Mouse (Mus musculus) right cerebral cortex, adult 18-20 months (tissue): Measurements from ENCODE around the gene Cdkn1c.

Experiments
- DNase-seq: peaks from one replicate; pipeline ENCODE4 v3.0.0; 2022; ENCODE audit warnings: mixed read lengths

The Cdkn1c gene

DNA sequence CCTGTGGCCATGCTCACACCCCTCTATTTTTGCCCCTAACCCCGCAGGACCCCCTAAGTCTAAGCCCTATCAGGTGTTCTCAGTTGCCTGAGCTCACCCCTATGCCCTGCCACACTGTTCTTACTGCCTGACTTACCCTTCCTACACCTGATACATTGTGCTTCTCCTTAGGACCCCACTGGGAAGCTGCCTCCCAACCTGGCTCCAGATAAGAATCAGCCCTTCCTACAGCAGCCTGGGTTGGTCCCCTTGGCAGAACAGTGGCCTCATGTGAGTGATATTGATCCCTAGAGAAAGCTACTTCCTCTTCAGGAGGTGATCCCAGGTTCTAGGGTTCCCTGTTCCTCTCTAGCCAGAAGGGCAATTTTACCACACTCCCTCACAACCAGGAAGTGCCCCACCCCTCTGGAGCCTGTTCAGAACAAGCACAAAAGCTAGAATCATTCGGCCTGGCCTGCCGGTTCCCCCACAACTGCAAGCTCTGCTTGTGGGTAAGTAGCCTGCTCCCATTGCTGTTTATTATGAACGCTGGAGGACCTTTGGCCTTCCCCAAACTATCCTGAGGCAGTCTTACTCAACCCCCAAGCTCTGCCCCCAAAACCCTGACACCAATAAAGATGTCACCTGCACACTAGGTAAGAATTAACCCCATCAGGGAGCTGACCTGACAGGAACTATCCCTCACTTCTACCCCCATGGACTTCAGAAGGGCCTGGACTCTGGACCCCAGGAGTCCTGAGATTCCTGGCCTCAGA lies 12.7 kb upstream of the Cdkn1c start, which contains the start of gene Slc22a18:
TSS of gene Slc22a18 (plus strand) at position 390 of the 755 bp plus-strand sequence.
- no peak for DNase-seq

DNA sequence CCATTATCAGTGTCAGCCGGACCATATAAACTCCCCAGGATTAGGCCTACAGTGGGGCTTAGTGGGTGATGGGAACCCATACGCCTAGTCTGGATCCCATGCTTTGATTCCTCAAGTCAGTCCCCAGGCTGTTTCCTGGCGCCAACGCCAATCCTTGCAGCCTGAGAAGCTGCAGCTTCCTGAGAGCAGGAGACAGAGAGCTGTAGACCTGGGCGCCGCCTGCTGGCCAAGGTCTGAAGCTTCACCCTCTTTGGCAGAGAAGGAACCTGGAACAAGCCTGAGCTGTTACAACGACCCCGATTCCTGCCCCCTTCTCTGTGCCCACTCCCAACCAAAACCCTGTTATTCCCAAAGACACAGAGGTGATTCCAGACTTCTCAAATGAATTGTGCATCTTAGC lies 9.1 kb upstream of the Cdkn1c start:
- peak; percentile 69 for DNase-seq

DNA sequence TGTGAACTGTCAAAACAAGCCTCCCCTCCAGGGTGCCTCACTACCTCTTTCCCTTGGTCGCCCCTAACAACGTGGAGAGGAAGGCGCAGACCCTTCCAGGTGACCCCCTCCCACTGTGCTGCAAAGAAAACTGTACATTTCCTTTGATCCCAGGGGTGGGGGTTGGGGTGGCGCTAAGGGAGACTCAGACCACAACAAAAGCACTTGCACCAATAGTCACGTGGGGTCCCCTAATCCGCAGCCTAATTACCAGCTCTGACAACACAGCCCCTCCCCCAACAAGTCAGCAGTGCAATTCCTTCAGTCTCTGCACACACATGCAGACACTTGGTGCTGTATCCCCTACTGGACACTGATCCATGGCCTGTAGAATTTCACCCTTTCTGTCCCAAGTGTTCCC lies 6.9 kb upstream of the Cdkn1c start:
- DNase-seq = no peak

DNA sequence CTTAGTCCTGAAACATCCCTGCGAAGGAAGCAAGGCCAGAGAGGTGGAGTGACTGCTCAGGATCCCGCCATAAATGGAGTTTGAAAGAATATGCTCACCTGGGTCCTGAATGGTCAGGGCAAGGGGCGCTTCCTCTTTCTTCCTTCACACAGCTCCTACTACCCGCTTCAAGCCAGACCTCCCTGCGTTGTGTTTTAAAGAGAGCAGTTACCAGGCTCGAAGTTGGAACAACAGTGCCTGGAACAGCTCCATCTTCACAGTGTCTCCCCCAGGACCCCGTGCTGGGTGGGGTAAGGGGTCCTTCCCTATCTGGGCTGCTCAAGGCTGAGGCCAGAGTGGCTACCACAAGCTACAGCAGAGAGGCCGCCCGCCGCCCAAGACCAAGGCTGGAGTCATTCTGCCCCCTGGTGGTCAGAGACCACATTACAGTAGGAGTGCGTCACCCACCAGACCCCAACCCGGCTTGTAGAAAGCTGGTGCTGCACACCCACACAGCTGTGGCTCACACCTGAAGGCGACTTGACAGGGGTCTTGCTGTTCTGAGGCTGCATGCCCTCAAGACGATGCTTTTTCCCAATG lies 5.3 kb upstream of the Cdkn1c start:
- peak; percentile 75 for DNase-seq

DNA sequence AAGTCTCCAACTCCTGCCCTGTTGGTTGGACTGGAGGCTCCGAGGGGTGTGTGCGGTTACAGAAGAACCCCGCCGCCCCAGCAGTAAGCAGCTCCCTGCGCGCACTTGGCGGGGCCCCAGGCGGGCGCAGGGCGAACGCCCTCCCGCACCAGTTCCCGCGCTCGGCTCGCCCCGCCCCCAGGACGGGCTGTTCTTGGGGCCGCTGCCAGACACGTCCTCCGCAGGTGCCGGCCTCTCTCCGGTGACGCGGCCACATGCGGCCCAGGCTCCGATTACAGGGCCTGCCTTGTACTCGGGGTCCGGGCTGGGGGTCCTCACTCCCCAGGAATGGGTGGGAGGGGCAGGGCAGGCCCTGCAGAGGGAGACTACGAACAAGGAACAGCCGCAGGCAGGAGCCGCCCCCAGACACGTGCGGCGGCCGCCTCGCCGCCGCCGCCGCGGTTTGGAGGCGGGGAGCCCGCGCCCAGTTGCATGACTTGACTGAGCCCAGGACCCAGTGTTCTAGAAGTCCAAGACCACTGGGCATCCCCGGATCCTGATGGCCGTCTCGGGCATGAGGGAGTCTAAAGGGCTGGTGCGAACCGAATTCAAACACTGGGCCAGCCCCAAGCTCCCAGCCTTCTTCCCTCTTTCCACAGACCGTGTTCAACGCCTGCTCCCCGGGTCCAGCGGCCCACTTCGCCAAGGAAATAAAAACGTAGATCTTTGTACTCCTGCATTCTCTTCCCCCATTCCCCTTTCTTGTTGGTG lies 4.1 kb upstream of the Cdkn1c start:
- DNase-seq = peak; percentile 26

DNA sequence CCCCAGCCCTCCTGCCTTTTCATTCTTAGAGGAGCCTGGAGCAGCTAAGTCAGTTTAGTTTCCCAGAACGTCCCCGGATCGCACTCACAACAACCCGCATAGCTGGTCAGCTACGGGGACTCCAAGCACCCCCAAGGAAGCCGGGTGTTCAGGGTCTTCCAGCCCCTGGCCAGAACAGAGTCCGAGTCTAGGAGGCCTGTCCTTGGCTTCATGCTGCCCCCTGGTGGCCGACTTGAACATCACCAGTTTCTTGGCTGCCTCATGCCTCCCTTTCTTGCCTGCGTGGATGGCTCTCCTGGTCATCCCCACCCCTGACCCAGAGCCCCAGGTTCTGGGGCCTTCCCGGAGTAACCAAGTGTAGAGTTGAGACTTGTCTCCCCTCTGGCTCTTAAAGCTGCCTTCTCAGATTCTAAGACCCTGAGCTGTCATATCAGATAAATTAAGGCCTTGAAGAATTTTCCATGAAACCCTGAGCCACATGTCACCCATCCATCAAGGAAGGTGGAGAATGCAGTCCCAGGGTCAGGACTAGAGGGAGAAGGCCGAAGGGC lies 3.1 kb upstream of the Cdkn1c start:
- peak; percentile 66 for DNase-seq

DNA sequence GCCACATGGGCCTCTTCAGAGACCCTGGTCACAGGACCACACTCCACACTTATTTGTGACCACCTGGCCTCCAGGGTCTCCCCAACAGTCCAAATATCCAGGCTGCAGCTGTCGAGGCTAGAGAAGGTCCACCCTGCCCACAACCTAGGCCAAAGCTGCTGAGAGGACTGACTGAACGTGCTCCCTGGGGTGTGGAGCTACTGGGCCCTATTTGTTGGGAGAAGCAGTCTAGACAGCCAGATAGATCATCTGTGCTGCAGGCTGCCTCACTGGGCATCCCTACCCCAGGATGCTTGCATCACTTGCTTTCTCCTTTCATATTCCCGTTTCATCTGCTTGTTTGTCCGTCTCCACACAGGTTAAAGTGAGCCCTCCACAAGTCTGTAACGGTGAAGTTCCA lies 1.7 kb upstream of the Cdkn1c start:
- DNase-seq = no peak

DNA sequence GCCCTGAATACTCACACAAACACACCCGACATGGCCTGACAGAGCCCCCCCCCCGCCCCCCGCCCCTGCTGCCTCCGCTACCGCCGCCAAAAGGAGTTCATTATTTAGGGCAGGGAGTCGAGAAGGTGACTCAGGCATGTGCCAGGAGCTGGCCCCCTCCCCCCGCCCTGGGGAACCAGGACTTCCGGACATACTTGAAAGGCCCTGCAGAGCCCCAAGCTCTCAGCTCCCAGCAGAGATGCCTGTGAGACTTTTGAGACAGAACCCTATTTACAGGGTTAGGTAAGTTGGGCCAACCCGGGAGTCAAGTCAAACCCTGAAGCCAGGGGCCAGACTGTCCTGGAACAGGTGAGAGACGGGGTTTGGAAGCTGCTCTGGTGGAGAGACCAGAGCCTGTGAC lies 1.1 kb upstream of the Cdkn1c start:
- no peak for DNase-seq

DNA sequence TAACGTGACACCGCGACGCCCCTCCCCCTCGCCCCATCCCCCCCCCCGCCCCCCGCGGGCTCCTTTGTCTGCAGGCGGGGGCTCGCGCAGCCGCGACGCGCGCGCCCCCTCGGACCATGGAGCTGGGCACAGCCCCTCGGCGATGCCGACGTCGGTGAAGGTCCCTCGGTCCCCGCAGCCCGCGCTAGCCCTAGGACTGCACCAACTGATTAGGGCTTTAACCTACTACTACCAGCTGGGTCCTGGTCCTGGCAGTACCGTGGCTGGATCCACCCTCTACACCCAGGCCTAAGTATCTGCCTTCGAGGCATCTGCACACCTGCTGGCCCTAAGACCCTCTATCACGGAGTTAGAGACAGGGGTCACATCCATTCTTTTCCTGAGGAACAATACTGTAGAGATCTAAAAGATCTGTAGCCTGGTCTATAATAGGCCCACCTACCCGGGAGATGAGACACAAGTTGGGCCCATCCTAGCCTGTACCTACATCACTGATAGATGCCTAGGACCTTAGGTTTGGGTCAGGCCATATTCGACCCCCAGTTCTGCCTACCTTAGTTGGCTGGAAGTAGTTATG lies 532 bp upstream of the Cdkn1c start:
- DNase-seq = no peak

DNA sequence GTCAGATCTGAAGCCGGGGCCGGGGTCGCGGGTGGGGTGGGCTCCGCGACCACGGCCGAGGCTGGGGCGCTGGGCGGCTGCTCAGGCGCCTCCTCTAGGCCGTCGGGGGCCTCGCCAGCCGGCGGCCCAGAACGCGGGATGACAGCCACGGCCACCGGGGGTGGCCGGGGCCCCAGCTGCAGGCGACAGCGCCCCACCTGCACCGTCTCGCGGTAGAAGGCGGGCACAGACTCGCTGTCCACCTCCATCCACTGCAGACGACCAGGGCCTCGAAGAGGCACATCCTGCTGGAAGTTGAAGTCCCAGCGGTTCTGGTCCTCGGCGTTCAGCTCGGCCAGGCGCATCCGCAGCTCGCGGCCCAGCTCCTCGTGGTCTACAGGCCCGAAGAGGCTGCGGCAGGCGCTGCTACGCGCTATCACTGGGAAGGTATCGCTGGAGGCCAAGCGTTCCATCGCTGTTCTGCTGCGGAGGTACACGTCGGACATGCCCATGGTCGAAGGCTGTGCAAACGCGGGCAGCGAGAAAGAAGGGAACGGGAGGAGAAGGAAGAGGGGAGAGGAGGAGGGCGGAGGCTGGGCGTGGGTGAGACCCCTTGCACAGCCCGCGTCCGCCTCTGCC lies 524 bp downstream of the Cdkn1c start:
- DNase-seq = no peak

DNA sequence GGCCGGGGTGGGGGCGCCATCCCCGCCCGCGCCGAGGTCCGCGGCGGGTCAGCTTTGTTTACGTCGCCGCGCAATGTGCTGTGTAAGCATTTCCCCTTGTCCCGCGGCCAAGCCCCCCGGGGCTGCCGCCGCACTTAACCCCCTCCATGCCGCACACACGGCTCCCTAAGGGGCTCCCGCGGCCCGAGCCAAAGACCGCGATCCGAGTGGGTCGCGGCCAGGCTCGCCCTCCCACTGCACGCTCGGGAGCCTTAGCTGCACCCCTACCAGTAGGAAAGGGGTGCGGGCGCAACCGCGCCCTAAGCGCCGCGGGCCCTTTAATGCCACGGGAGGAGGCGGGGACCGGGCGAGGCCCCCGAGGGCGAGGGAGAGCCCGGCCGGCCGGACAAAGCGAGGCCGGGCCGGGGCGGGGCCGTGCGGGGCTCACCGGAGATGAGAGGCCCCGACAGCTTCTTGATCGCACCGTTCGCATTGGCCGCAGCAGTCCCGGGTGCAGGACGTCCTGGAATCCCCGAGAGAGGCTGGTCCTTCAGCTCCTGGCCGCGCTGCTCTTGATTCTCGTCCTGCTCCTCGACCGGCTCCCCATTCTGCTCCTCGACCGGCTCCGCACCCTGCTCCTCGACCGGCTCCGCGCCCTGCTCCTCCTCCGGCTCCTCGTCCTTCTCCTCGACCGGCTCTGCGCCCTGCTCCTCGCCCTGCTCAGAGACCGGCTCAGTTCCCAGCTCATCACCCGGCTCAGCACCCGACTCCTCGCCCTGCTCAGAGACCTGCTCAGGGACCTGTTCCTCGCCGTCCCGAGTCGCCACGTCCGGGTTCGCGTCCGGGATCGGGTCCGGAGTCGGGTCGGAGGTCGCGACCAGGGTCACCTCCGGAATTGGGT lies 1.3 kb downstream of the Cdkn1c start:
- DNase-seq = no peak

DNA sequence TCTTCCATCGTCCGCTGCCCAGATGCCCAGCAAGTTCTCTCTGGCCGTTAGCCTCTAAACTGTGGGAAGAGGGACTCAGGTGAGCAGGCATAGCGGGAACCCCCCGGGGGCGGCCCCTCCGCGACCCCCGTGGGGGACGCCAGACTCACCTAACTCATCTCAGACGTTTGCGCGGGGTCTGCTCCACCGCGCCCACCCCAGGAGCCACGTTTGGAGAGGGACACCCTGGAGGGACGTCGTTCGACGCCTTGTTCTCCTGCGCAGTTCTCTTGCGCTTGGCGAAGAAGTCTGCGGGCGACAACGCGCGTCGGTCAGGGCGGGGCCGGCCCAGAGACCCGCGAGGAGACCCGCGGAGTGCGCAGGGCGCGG lies 1.9 kb downstream of the Cdkn1c start:
- DNase-seq = no peak

DNA sequence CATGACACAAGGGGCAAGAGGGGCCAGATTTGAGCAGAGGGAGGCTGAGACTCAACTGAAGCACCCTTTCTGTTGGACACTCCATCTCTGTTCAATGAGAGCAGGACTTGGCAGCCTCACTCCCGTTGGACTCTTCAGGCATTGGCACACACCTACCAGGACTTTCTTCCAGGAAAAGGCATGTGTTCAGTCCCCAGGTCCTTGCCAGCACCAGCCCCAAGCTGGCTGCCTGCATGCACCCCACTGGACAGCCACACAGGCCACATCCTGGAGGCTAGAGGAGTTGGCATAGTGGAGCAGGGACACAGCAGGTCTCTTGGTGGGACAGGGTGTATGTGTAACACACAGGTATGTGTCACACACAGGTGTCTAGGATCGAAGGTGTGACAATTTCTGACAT lies 13.7 kb downstream of the Cdkn1c start:
- DNase-seq = no peak

DNA sequence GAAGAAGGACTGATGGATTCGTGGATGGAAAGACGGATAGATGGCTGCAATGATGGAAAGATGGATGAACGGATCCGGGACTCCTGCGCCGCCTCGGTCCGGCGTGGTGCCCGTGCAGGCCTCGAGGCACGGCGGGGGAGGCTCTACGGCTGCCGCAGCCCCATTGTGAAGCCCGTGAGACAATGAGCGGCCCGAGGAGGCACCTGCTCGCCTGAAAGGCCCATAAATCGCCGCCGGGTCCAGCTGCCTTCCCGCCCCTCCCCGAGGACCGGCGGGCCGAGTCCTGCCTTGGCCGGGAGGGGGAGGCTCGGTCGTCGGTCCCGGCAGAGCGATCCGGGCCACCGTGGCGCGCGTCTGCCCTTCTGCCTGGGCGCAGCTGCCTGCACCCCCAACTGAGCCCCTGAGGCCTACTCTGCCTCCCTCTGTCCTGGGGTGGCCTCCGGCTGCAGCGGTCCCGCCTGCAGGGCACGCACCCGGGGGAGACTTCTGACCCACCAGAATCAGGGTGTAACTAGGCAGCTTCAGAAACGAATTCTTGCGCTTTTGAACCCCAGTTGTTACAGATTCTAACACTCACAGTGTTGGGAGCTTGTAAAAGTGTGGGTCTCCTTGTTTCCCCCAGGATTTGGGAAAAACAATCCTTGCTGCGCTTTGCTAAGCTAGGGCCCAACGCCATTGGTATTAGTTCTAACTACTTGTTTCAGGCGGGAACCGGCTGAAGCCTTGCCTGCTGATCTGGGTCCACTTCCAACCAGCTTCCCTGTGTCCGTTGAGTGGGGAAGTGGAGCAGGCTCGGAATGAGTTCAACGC lies 15.0 kb downstream of the Cdkn1c start:
- no peak for DNase-seq

DNA sequence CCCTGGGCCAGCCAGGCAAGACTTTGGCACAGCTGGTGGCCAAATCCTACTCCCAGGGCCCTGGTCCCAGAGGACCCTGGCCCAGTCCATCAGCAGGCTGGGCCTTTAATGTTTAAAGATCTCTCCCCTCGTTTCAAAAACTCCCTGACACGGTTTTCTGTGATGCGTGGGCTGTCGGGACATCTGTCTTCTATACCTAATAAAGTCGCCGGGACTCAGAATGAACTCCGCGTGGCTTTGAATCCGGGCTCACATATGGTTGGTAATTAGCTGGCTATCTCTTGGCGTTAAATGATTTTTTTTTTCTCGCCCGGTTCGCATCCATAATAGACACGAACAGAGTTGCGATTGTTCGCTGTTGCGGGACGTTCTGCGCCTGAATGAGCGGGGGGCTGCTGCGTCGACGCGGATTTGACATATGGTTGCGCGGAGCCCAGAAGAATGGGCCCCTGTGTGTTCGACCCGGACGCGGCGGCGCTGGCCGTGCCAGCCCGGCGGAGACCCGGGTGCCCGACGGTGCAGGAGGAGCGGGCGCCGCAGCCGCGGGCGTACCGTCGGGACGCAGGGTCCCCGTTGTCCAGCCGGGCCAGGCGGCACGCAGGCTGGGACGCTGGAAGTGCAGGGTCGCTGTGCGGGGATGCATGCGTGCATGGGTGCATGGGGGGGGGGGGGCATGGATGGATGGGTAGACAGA lies 15.7 kb downstream of the Cdkn1c start:
- no peak for DNase-seq

DNA sequence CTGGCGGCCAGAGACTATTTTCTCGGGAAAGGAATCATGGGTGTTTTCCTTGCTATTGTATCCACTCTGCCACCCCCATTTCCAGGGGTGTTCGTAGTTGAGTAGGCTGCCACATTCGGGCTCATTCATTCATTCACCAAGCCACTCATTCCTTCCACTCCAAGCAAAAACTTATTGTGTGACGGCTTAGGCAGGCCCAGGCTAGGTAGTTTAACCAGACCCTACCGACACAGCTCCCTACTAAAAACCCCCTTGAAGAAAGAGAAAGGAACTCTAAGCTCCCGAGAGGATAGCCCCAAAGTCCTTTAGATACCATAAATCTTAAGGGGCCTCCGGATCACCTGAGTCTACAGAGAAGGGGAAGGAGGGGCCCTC lies 16.3 kb downstream of the Cdkn1c start:
- no peak for DNase-seq

DNA sequence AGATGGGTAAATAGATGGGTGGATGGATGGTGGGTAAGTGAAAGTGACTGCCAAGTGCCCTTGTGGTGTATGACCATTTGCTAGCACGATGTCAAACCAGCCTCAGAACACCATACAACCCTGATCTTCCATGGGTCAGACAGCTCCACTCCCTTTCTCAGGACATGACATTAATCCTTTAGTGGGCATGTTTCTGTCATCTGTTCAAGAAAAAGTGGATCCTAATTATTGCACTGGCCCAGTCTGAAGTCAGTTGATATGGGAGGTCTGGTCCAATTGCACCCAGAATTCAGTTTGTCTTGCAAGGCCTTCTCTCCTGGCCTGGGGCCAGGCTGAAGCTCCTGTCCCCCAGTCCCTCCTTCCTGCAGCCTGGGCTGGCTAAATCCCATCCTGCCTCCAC lies 21.9 kb downstream of the Cdkn1c start:
- no peak for DNase-seq

DNA sequence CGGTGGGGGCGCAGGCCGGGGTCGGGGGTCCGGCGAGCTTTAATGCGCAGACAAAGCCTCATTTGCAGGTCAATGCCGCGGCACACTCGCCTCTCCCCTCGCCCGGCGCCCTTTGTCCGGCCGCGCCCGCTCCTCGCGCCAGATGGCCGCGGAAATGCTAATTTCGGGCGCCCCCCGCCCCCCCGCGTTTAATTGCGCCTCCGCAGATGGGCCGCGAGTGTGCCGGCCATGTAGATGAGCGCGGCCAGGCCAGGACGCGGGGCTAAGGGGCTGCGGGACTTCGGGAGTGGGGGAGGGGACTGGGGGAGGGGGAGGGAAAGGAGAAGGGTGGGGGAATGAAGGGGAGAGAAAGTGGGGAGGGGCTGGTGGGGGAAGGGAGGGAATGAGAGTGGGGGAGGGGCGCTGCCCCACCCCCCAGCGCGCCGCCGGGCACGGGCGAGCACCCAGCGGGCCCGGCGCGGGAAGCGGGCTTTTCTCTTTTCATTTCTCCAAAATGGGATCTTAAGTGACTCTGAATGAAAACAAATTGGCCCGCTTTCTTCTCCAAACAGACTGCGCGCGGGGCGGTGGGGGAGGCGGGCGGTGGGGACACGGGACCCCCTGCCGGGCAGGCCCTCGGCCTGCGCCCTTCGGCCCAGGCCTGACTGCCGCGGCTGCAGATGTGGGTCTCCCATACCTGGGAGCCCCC lies 22.8 kb downstream of the Cdkn1c start:
- no peak for DNase-seq

DNA sequence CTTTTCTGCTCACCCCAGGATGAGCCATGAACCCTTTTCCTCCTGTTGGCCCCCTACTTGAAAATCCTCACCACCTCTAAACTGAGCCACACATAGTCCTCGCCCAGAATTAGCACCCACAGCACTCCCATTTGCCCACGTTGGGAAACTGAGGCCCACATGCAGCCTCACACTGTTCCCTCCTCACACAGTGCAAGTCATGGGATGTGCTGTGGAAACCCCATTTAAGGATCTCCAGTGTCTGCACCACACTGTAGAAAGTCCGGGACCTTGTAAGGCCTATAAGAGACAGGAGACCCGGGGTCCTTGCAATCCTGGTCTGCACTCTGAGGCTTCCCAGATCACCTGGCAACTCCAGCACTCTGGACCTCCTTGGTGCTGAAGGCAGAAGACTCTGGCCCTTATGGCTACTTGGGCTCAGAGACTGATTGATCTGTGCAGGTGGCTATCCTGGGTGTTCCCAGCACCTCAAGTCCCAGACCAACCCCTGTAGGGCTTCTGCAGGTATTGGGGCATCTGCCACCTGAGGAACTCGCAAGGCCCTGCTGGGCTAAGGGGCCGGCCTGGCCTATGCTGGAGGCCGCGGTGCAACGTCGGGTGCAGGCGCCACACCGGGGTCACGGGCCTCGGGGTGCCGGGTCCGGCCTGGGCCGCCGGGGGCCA lies 23.5 kb downstream of the Cdkn1c start:
- no peak for DNase-seq
